Mouse (Mus musculus) MEL (cell line): ENCODE data around the gene Washc1. TPM values are rescaled to one million over a fixed set of nuclear protein-coding genes. Genes with fewer than 3 reads are reported as not detected.

Source experiments
- DNase-seq: peaks from one replicate; pipeline ENCODE4 v3.0.0; 2011; ENCODE audit warnings: low read depth, low spot score
- H3K27ac ChIP-seq: 2 replicates; pipeline ENCODE4 v1.5.1; 2012; ENCODE audit warnings: low read depth, mild to moderate bottlenecking, control low read depth, low read length, moderate library complexity; ENCODE audit not compliant: control insufficient read depth
- H3K27me3 ChIP-seq, 2 experiments: fragments of 150-350 bp in 1 of 2; sonication (generic) in 1 of 2; 2 replicates each; pipeline ENCODE4 v1.6.1; 2012; ENCODE audit warnings: low read length in 2 of 2, mild to moderate bottlenecking in 2 of 2, improper control_type of control experiment in 1 of 2, moderate library complexity in 1 of 2; ENCODE audit not compliant: insufficient read depth in 2 of 2, control insufficient read depth in 1 of 2
- H3K36me3 ChIP-seq, 2 experiments: 2 replicates each; pipeline ENCODE4 v1.6.1; 2012 to 2014; ENCODE audit warnings: low read length in 2 of 2, improper control_type of control experiment in 1 of 2, inconsistent platforms in 1 of 2, mild to moderate bottlenecking in 1 of 2; ENCODE audit not compliant: insufficient read depth in 2 of 2, control insufficient read depth in 1 of 2
- H3K4me1 ChIP-seq, 2 experiments: fragments of 150-350 bp in 1 of 2; sonication (generic) in 1 of 2; 2 replicates each; pipeline ENCODE4 v1.6.1; 2012; ENCODE audit warnings: low read length in 2 of 2, improper control_type of control experiment in 1 of 2, mild to moderate bottlenecking in 1 of 2; ENCODE audit not compliant: insufficient read depth in 2 of 2, control insufficient read depth in 1 of 2
- H3K4me3 ChIP-seq, 2 experiments: fragments of 150-350 bp in 1 of 2; sonication (generic) in 1 of 2; 2 replicates each; pipeline ENCODE4 v1.5.1; 2012; ENCODE audit warnings: low read depth in 2 of 2, low read length in 2 of 2, mild to moderate bottlenecking in 2 of 2, moderate library complexity in 2 of 2, control low read depth in 1 of 2, improper control_type of control experiment in 1 of 2; ENCODE audit not compliant: control insufficient read depth in 1 of 2, insufficient read depth in 1 of 2
- H3K79me2 ChIP-seq: 2 replicates; pipeline ENCODE4 v1.6.1; 2012; ENCODE audit warnings: mild to moderate bottlenecking, low read length, moderate library complexity; ENCODE audit not compliant: control insufficient read depth, poor library complexity, insufficient read depth
- H3K9ac ChIP-seq: 2 replicates; pipeline ENCODE4 v1.6.1; 2012; ENCODE audit warnings: low read depth, mild to moderate bottlenecking, control low read depth, low read length, moderate library complexity; ENCODE audit not compliant: control insufficient read depth, poor library complexity, severe bottlenecking
- H3K9me3 ChIP-seq: fragments of 150-350 bp; sonication (generic); replicated peaks from 2 replicates; pipeline ENCODE4 v1.6.1; 2012; ENCODE audit warnings: mild to moderate bottlenecking, low read length, improper control_type of control experiment, moderate library complexity; ENCODE audit not compliant: insufficient read depth
- BHLHE40 ChIP-seq: IDR thresholded peaks from 2 replicates; pipeline ENCODE4 v1.6.1; 2012; ENCODE audit warnings: low read depth, mild to moderate bottlenecking, inconsistent platforms, low read length, improper control_type of control experiment, borderline replicate concordance
- CHD2 ChIP-seq: IDR thresholded peaks from 2 replicates; pipeline ENCODE4 v1.6.1; 2011; ENCODE audit warnings: low read length, improper control_type of control experiment
- CTCF ChIP-seq, 3 experiments: IDR thresholded peaks in 2 of 3; conservative IDR thresholded peaks in 1 of 3; 2 replicates each; pipeline ENCODE4 v1.5.1; 2011 to 2012; ENCODE audit warnings: low read length in 3 of 3, low read depth in 2 of 3, mild to moderate bottlenecking in 2 of 3, improper control_type of control experiment in 1 of 3, inconsistent platforms in 1 of 3, mixed read lengths in 1 of 3, moderate library complexity in 1 of 3; ENCODE audit not compliant: control insufficient read depth in 1 of 3, insufficient read depth in 1 of 3, poor library complexity in 1 of 3, severe bottlenecking in 1 of 3
- EP300 ChIP-seq, 2 experiments: IDR thresholded peaks; 2 replicates each; pipeline ENCODE4 v1.6.1; 2011; ENCODE audit warnings: improper control_type of control experiment in 2 of 2, low read length in 2 of 2, low read depth in 1 of 2, mild to moderate bottlenecking in 1 of 2
- ETS1 ChIP-seq: IDR thresholded peaks from 2 replicates; pipeline ENCODE4 v1.6.1; 2012; ENCODE audit warnings: low read depth, mild to moderate bottlenecking, inconsistent platforms, low read length, improper control_type of control experiment, moderate library complexity
- GABPA ChIP-seq: IDR thresholded peaks from 2 replicates; pipeline ENCODE4 v1.6.1; 2012; ENCODE audit warnings: low read depth, mild to moderate bottlenecking, inconsistent platforms, low read length, improper control_type of control experiment, moderate library complexity
- HCFC1 ChIP-seq: IDR thresholded peaks from 2 replicates; pipeline ENCODE4 v1.6.1; 2012; ENCODE audit warnings: low read depth, mild to moderate bottlenecking, inconsistent platforms, low read length, improper control_type of control experiment, moderate library complexity
- MAX ChIP-seq: IDR thresholded peaks from 2 replicates; pipeline ENCODE4 v1.6.1; 2011; ENCODE audit warnings: low read length, improper control_type of control experiment
- MXI1 ChIP-seq: IDR thresholded peaks from 2 replicates; pipeline ENCODE4 v1.6.1; 2011; ENCODE audit warnings: mild to moderate bottlenecking, low read depth, low read length, improper control_type of control experiment
- MYC ChIP-seq: IDR thresholded peaks from 2 replicates; pipeline ENCODE4 v1.6.1; 2011; ENCODE audit warnings: low read depth, mild to moderate bottlenecking, low read length, improper control_type of control experiment, moderate library complexity
- NELFE ChIP-seq: IDR thresholded peaks from 2 replicates; pipeline ENCODE4 v1.6.1; 2011; ENCODE audit warnings: low read depth, low read length, improper control_type of control experiment
- POLR2AphosphoS2 ChIP-seq: IDR thresholded peaks from 2 replicates; pipeline ENCODE4 v1.6.1; 2011; ENCODE audit warnings: low read length, improper control_type of control experiment
- RAD21 ChIP-seq: IDR thresholded peaks from 2 replicates; pipeline ENCODE4 v1.6.1; 2011; ENCODE audit warnings: mild to moderate bottlenecking, low read depth, low read length, improper control_type of control experiment
- SMC3 ChIP-seq: IDR thresholded peaks from 2 replicates; pipeline ENCODE4 v1.6.1; 2011; ENCODE audit warnings: low read depth, low read length, improper control_type of control experiment
- TBP ChIP-seq: IDR thresholded peaks from 2 replicates; pipeline ENCODE4 v1.8.0; 2011; ENCODE audit warnings: low read depth, low read length, improper control_type of control experiment
- ZNF384 ChIP-seq: IDR thresholded peaks from 2 replicates; pipeline ENCODE4 v1.6.1; 2012; ENCODE audit warnings: low read depth, mild to moderate bottlenecking, inconsistent platforms, low read length, improper control_type of control experiment
- polyA plus RNA-seq, 2 experiments: library from polyadenylated mRNA; stranded (reverse) in 1 of 2; unstranded in 1 of 2; fragments of >175 nt in 1 of 2; fragments of >200 nt in 1 of 2; gene quantifications; 2 replicates each; pipeline versions ENCODE4 v1.2.1 to v1.2.4; 2012; ENCODE audit warnings: low replicate concordance in 2 of 2, low read depth in 1 of 2; ENCODE audit not compliant: insufficient read length in 2 of 2, insufficient read depth in 1 of 2, missing spikeins in 1 of 2
- total RNA-seq: library from RNA; depleted of rRNA; stranded (reverse); fragments of 300-350 nt; gene quantifications from 2 replicates; pipeline ENCODE4 v1.2.3, GENCODE M21; 2012

The Washc1 gene
- total and polyA plus RNA-seq, 3 experiments = 37.0 to 58.6 TPM; not detected in 1

DNA sequence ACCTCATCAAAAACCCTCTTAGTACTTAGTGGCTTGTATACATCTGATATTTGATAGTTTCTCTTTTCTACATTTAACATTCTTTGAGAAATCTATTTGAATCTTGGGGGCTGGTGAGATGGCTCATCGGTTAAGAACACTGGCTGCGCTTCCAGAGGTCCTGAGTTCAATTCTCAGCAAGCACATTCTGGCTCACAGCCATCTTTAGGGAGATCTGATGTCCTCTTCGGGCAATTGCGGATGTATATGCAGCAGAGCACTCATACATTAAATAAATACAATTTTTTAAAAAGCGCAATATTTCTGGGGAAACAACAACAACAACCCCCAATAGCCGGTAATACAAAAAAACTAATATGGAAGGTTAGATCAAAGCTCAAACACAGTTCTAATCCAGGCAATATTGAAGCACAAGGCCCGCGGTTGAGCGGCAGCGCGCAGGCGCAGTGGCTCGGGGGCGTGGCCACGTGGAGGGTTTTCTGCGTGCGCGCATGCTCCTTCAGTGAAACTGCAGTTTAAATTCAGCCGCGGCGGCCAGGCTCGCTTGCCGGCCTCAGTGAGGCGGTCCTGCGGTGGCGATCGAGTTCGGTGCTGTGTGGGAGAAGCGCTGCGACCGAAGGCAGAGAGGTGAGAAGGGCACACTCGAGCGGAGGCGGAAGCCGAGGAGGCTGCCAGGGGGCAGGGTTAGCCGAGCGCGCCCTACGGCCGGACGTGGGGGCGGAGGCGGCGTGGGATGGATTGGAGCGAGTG lies 11.9 kb downstream of the Washc1 start, which contains the start of gene Ddx11 (continued):
- TF ChIP-seq MXI1 = peak; percentile 88
- no peak for TF ChIP-seq RAD21
- peak; percentile 59 for TF ChIP-seq TBP
- peak; percentile 98 for TF ChIP-seq NELFE

DNA sequence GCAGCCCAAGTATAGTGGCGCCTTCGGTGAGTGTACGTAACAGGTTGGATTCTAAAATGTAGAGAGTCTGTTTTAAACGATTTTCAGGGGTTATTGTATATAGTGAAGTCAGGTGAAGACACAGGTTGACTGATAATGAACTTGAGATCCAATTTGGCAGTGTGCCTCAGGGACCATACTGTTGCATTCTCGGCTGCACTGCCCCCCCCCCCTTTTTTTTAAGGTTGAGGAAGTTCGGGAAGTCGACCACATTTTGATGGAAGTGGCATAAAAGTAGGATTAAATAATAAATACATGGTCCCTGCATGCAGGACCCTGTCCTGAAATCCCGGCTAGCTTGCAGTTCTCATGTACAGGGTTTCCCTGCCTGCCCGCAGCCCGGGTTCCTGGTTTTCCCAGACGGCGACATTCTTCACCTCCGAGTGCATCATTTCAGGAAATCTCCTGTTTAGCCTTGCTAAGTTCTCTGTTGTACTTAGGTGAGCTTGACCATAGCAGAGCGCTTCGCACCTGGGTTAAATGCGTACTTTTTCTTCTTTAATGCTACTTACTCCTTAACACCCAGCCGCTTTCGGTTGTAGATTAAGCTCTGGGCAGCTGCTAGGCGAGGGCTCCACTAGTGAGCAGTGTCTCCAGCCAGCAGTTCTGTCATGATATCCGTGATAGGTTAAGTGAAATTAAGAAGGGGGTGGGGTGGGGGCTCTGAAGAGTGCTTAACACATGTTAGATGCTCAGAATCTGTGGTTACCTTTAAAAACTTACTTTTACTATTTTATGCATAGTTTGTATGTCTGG lies 12.7 kb downstream of the Washc1 start:
- peak overlapping the region; percentile 95 for H3K27ac ChIP-seq
- H3K79me2 ChIP-seq = peaks cover 20% of the 10 kb centered on the region
- H3K36me3 ChIP-seq = peaks cover 11 to 14% of the 10 kb centered on the region in 2 experiments
- no peaks in the 10 kb centered on the region for H3K27me3 ChIP-seq
- peak; percentile 63 for DNase-seq
- no peaks in the 10 kb centered on the region for H3K9me3 ChIP-seq
- H3K4me3 ChIP-seq = peak overlapping the region; percentile 84
- peak overlapping the region; percentile 94 for H3K9ac ChIP-seq
- no peak for TF ChIP-seq POLR2AphosphoS2
- 0 out of 2 replicates have a peak, but pooled peaks have one; percentile 26 for TF ChIP-seq ZNF384
- 0 out of 4 replicates have a peak, but pooled peaks of 1 of the 2 experiments have one; percentile 6 for TF ChIP-seq EP300 (IDR thresholded peaks at IDR 0.05; ENCODE audit: low read depth in 1 of 2, low read length in 2 of 2)
- 0 out of 2 replicates have a peak, but pooled peaks have one; percentile 29 for TF ChIP-seq MAX
- H3K4me1 ChIP-seq = peaks cover 8 to 19% of the 10 kb centered on the region in 2 experiments

DNA sequence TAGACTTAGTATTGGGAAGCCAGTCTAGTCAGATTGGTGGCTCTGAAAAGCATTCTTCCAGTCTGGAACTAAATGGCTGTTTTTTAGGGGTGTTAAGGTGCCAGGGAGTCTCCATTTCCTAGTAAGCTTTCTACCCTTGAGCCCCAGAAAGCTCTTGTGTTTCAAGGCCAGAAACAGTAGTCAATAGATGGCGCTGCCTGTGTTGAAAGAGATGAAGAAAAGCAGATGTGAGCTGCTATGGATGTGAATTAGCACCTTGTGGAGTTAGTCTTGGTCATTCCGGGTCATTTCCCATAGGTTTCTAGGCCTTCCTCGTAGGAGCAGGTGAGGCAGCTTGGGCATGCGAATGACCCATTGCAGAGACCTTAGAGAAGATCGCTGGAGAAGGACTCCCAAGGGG lies 13.9 kb downstream of the Washc1 start:
- Histone ChIP-seq H3K27ac (peak overlapping the region; percentile 10; the same call in 1 of the 2 replicates), H3K4me3 (peak overlapping the region in 1 of 2 experiments; percentile 84; a peak in 1 of 4 replicates), H3K9ac (peak overlapping the region; percentile 23)

More for the DNA sequence above, 13.9 kb downstream of the Washc1 start:
- peaks cover 11 to 14% of the 10 kb centered on the region in 2 experiments for H3K36me3 ChIP-seq
- no peaks in the 10 kb centered on the region for H3K27me3 ChIP-seq
- peaks cover 8 to 19% of the 10 kb centered on the region in 2 experiments for H3K4me1 ChIP-seq
- peak; percentile 64 for DNase-seq
- peaks cover 20% of the 10 kb centered on the region for H3K79me2 ChIP-seq
- TF ChIP-seq NELFE = no peak
- 0 out of 2 replicates have a peak, but pooled peaks have one; percentile 15 for TF ChIP-seq HCFC1
- peak; percentile 23 to 61 (median 30); a peak in 3 of 6 replicates for TF ChIP-seq CTCF (IDR thresholded peaks at IDR 0.05 in 2 of 3, conservative IDR thresholded peaks at IDR 0.05 in 1 of 3; ENCODE audit: control insufficient read depth in 1 of 3, insufficient read depth in 1 of 3, low read depth in 2 of 3, low read length in 3 of 3, poor library complexity in 1 of 3, severe bottlenecking in 1 of 3)
- no peak for TF ChIP-seq ETS1
- TF ChIP-seq CHD2 = no peak
- no peak for TF ChIP-seq POLR2AphosphoS2
- TF ChIP-seq BHLHE40 = no peak
- no peak for TF ChIP-seq MYC
- TF ChIP-seq EP300 (IDR thresholded peaks at IDR 0.05; ENCODE audit: low read depth in 1 of 2, low read length in 2 of 2) = no peak
- peak; percentile 5 for TF ChIP-seq RAD21
- no peak for TF ChIP-seq GABPA
- peak; percentile 18; the same call in 1 of the 2 replicates for TF ChIP-seq SMC3
- H3K9me3 ChIP-seq = no peaks in the 10 kb centered on the region
